In the genomic region with DNA sequence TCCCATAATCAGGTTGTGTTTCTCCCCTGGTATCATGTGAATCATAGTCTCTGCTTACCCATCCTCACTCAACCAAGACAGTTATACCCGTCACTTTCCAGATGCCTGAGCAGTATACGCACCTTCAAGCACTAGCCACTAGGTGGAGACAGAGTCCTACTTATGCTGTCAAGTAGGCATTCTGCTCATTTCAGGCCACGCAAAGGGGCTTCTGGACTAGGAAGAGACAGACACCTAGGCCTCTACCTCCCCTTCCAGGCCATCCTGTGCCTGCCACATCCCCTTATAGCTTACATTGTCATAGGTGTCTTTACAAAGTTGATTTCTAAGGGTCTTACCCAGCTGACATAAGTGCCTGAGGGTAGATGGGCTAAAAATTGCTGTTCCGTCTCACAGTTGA, we compare ENCODE assay signal across 9 mouse cellular contexts. TPM values are rescaled to one million over a fixed set of nuclear protein-coding genes. Genes with fewer than 3 reads are reported as not detected.
DNase-seq lines count a peak whose midpoint lies in the region; ATAC-seq and TF ChIP-seq lines count a peak whose summit lies in the region.
"Had no signal": no experiment of that assay in that cellular context is flagged by ENCODE, and none has a peak within 500 bp of the region (broad histone marks: within the 10 kb centered on the region; RNA-seq: fewer than 3 reads in every experiment).

No protein-coding gene starts in this region.

- intact Hi-C loops in heart, postnatal 14 days (cut with DNase I): loop anchor here (1.0 kb wide), 1 partner anchor 214 kb away; no protein-coding TSS in a partner anchor

- H3K4me3 ChIP-seq in embryonic fibroblast, embryonic 13.5 days (ENCODE audit: insufficient read depth, low read length): no peak overlapping the region
- H3K4me3 ChIP-seq: limb, embryonic 13.5 days had no signal

- ATAC-seq in activated CD4-positive, CD25-positive, alpha-beta regulatory T cell, adult 4 months: no peak

- H3K27ac ChIP-seq in embryonic fibroblast, embryonic 13.5 days (ENCODE audit: insufficient read depth, low read length): no peak overlapping the region
- H3K27ac ChIP-seq: limb, embryonic 13.5 days had no signal

- TF ChIP-seq POLR2A in embryonic fibroblast, embryonic 13.5 days (IDR thresholded peaks at IDR 0.05; ENCODE audit: low read depth, low read length): no peak

- H3K4me1 ChIP-seq in embryonic fibroblast, embryonic 13.5 days (ENCODE audit: control insufficient read depth, insufficient read depth, low read length): no peaks in the 10 kb centered on the region

- TF ChIP-seq CTCF in embryonic fibroblast, embryonic 13.5 days (IDR thresholded peaks at IDR 0.05; ENCODE audit: borderline replicate concordance, insufficient read depth, low read length): peak; percentile 88

- DNase-seq in MEL-GATA-1-ER (ENCODE audit: extremely low read depth, low read depth): peak; percentile 52
- DNase-seq in brain, adult 2 months (ENCODE audit: low read depth, low spot score): peak; percentile 90
- DNase-seq in heart, postnatal 14 days: peak; percentile 75 to 83
- DNase-seq in layer of hippocampus, adult 8-10 months (ENCODE audit: low spot score in 2 of 2): peak; percentile 66 to 87
- DNase-seq in lung, postnatal 14 days: peak; percentile 82
- peak; percentile 93 for DNase-seq in retina, postnatal 1 day

RNA-seq across cellular contexts. Expression of gene Nnmt, which starts 41.3 kb away (rescaled TPM):
- 37.8 and 48.9 TPM in 2 replicates for polyA plus RNA-seq in embryonic fibroblast, embryonic 13.5 days (2011; ENCODE audit: insufficient read length, low read depth, missing spikeins)
- total RNA-seq in heart, postnatal 14 days (2021): 10 to 100 TPM in 1 of 2 experiments, 1 to 10 TPM in 1; 9.0 to 10.9 TPM
- 1 to 10 TPM; 1.5 to 2.9 (median 2.6) TPM for total RNA-seq in layer of hippocampus, adult 8-10 months (2022)
- polyA plus RNA-seq in activated CD4-positive, CD25-positive, alpha-beta regulatory T cell, adult 4 months (2017; shearing (Covaris generic)): not detected
